ENCODE assay signal across 8 mouse cellular contexts in genomic region chr4:140153101-140153500, GRCm38 (mm10).
DNase-seq lines count a peak whose midpoint lies in the region; ATAC-seq lines count a peak whose summit lies in the region.

No protein-coding gene starts in this region.

- no peaks in the 10 kb centered on the region for H3K9me3 ChIP-seq in intestine, embryonic 14.5 days (ENCODE audit: control insufficient read depth, low read length)
- no peaks in the 10 kb centered on the region for H3K9me3 ChIP-seq in intestine, embryonic 15.5 days
- no peaks in the 10 kb centered on the region for H3K9me3 ChIP-seq in midbrain, embryonic 15.5 days

- H3K4me2 ChIP-seq in intestine, embryonic 14.5 days (ENCODE audit: low read length), result no peak overlapping the region
- H3K4me2 ChIP-seq in intestine, embryonic 15.5 days (replicated peaks), result no peak overlapping the region
- H3K4me2 ChIP-seq in midbrain, embryonic 15.5 days, result no peak overlapping the region

- no peaks in the 10 kb centered on the region for H3K27me3 ChIP-seq in intestine, embryonic 14.5 days (replicated peaks; ENCODE audit: control insufficient read depth, insufficient read depth, low read length)
- no peaks in the 10 kb centered on the region for H3K27me3 ChIP-seq in intestine, embryonic 15.5 days (replicated peaks)
- H3K27me3 ChIP-seq in midbrain, embryonic 15.5 days (replicated peaks), result no peaks in the 10 kb centered on the region

- no peak overlapping the region for H3K27ac ChIP-seq in intestine, embryonic 14.5 days (ENCODE audit: low read depth)
- H3K27ac ChIP-seq in intestine, embryonic 15.5 days, result no peak overlapping the region
- H3K27ac ChIP-seq in midbrain, embryonic 15.5 days, result 0 out of 2 replicates have a peak overlapping the region, but pooled peaks have one; percentile 70

- no peak overlapping the region for H3K4me3 ChIP-seq in intestine, embryonic 14.5 days (ENCODE audit: low read depth, low read length)
- no peak overlapping the region for H3K4me3 ChIP-seq in intestine, embryonic 15.5 days (replicated peaks)
- no peak overlapping the region for H3K4me3 ChIP-seq in midbrain, embryonic 15.5 days

- ATAC-seq in intestine, embryonic 14.5 days (replicated peaks; ENCODE audit: low FRiP score, low TSS enrichment, low read depth), result no peak
- ATAC-seq in intestine, embryonic 15.5 days, result no peak
- no peak for ATAC-seq in midbrain, embryonic 15.5 days (replicated peaks)

- DNase-seq in intestine, embryonic 14.5 days (ENCODE audit: low spot score), result peak; percentile 74
- peak; percentile 19 to 24 for DNase-seq in B cell, adult 2 months
- peak; percentile 74 for DNase-seq in R1 (ENCODE audit: low read depth, low spot score)
- peak; percentile 85 for DNase-seq in embryo, embryonic 10 days (ENCODE audit: low spot score)
- peak; percentile 35 for DNase-seq in kidney, postnatal 14 days
- no peak for DNase-seq in spleen, postnatal 36 days (ENCODE audit: low spot score in 2 of 2)

- no peak overlapping the region for H3K9ac ChIP-seq in intestine, embryonic 14.5 days (ENCODE audit: low read length)
- H3K9ac ChIP-seq in intestine, embryonic 15.5 days, result no peak overlapping the region
- H3K9ac ChIP-seq in midbrain, embryonic 15.5 days, result no peak overlapping the region

- 33% methylated on average over 7 of the region's 7 CpGs for WGBS in intestine, embryonic 14.5 days
- 39% methylated on average over 7 of the region's 7 CpGs for whole genome bisulfite sequencing in intestine, embryonic 15.5 days
- 38% methylated on average over 7 of the region's 7 CpGs for WGBS in midbrain, embryonic 15.5 days

- H3K4me1 ChIP-seq in intestine, embryonic 14.5 days (replicated peaks; ENCODE audit: control insufficient read depth, insufficient read depth, low read length), result no peaks in the 10 kb centered on the region
- no peaks in the 10 kb centered on the region for H3K4me1 ChIP-seq in intestine, embryonic 15.5 days (replicated peaks)
- H3K4me1 ChIP-seq in midbrain, embryonic 15.5 days, result peaks cover 18% of the 10 kb centered on the region

- no peaks in the 10 kb centered on the region for H3K36me3 ChIP-seq in intestine, embryonic 14.5 days (ENCODE audit: control insufficient read depth, insufficient read depth, low read length)
- H3K36me3 ChIP-seq in intestine, embryonic 15.5 days, result no peaks in the 10 kb centered on the region
- H3K36me3 ChIP-seq in midbrain, embryonic 15.5 days (replicated peaks), result no peaks in the 10 kb centered on the region

Comparison
In these comparisons a context has a peak if more than half of its experiments do, and no peak if none do; other contexts are left out.
1. DNase-seq: peak in intestine, embryonic 14.5 days (single experiment), B cell, adult 2 months (2 of 2), R1 (single experiment), embryo, embryonic 10 days (single experiment) and kidney, postnatal 14 days (single experiment); none in spleen, postnatal 36 days (0 of 2).